Mouse (Mus musculus) heart, embryonic 13.5 days (tissue): Measurements from ENCODE around the gene Tmem238. TPM values are rescaled to one million over a fixed set of nuclear protein-coding genes. Genes with fewer than 3 reads are reported as not detected.

ENCODE experiments used
- ATAC-seq: fragments of 200-750 bp; cut with Nextera tagmentation; 2 replicates; pipeline ENCODE4 v1.8.0; 2017; ENCODE audit warnings: moderate TSS enrichment; ENCODE audit not compliant: insufficient number of reproducible peaks, low FRiP score, low TSS enrichment; ENCODE audit errors: extremely low read depth
- H3K27ac ChIP-seq: fragments of 300-500 bp; sonication (generic); replicated peaks from 2 replicates; pipeline ENCODE4 v1.5.1; 2015; ENCODE audit warnings: moderate library complexity, mild to moderate bottlenecking, inconsistent platforms
- H3K27me3 ChIP-seq: fragments of 300-500 bp; sonication (generic); replicated peaks from 2 replicates; pipeline ENCODE4 v1.6.1; 2015; ENCODE audit warnings: mild to moderate bottlenecking, inconsistent platforms
- H3K36me3 ChIP-seq: fragments of 300-500 bp; sonication (generic); 2 replicates; pipeline ENCODE4 v1.6.1; 2015; ENCODE audit warnings: mild to moderate bottlenecking, inconsistent platforms
- H3K4me1 ChIP-seq: fragments of 300-500 bp; sonication (generic); 2 replicates; pipeline ENCODE4 v1.6.1; 2015; ENCODE audit warnings: inconsistent platforms
- H3K4me2 ChIP-seq: fragments of 300-500 bp; sonication (generic); 2 replicates; pipeline ENCODE4 v1.6.1; 2015; ENCODE audit warnings: inconsistent platforms, mild to moderate bottlenecking, moderate library complexity
- H3K4me3 ChIP-seq: fragments of 300-500 bp; sonication (generic); 2 replicates; pipeline ENCODE4 v1.5.1; 2015; ENCODE audit warnings: moderate library complexity, mild to moderate bottlenecking, inconsistent platforms
- H3K9ac ChIP-seq: fragments of 300-500 bp; sonication (generic); 2 replicates; pipeline ENCODE4 v1.6.1; 2015; ENCODE audit warnings: inconsistent platforms, mild to moderate bottlenecking, moderate library complexity
- H3K9me3 ChIP-seq: fragments of 300-500 bp; sonication (generic); 2 replicates; pipeline ENCODE4 v1.6.1; 2016; ENCODE audit warnings: inconsistent platforms
- WGBS: fragments of 180-500 bp; shearing (Covaris S2); methylation state at CpG from one replicate; pipeline ENCODE4 v1.1.7; 2015; ENCODE audit warnings: mixed read lengths; 5-methylcytosine and 5-hydroxymethylcytosine counted together
- polyA plus RNA-seq: library from polyadenylated mRNA; unstranded; fragments of >200 nt; fragmentation: Nextera tagmentation; extraction: Ambion mirVana; gene quantifications from 2 replicates; pipeline ENCODE4 v1.2.1, GENCODE M21; 2015

Gene Tmem238
- polyA plus RNA-seq, 1 experiment from 2014 or later = 4.1 TPM

- WGBS = 33% methylated on average over 4 of the region's 4 CpGs
- ATAC-seq = no peak
- H3K4me3 ChIP-seq = no peak overlapping the region
Measured at GRCm38 (mm10) chr7:4764946-4765710, 24.3 kb downstream of the Tmem238 start.

GRCm38 (mm10) chr7:4759670-4760069 lies 29.8 kb downstream of the Tmem238 start:
- Histone ChIP-seq H3K36me3 (no peaks in the 10 kb centered on the region), H3K9me3 (0 out of 2 replicates have a peak, but pooled peaks cover 4% of the 10 kb centered on the region), H3K4me1 (no peaks in the 10 kb centered on the region), H3K9ac (no peak overlapping the region), H3K27me3 (0 out of 2 replicates have a peak, but pooled peaks cover 3% of the 10 kb centered on the region), H3K4me3 (no peak overlapping the region), H3K4me2 (no peak overlapping the region), H3K27ac (no peak overlapping the region)
- ATAC-seq = no peak
- WGBS = 29% methylated on average over 1 of the region's 1 CpGs

More at GRCm38 (mm10) chr7:4764946-4765710, 24.3 kb downstream of the Tmem238 start:
- H3K27me3 ChIP-seq = peaks cover 4% of the 10 kb centered on the region; the same call in 1 of the 2 replicates
- H3K9ac ChIP-seq = no peak overlapping the region
- H3K4me2 ChIP-seq = no peak overlapping the region
- H3K27ac ChIP-seq = no peak overlapping the region
- H3K4me1 ChIP-seq = no peaks in the 10 kb centered on the region
- H3K9me3 ChIP-seq = no peaks in the 10 kb centered on the region
- H3K36me3 ChIP-seq = no peaks in the 10 kb centered on the region

- Histone ChIP-seq H3K9me3 (0 out of 2 replicates have a peak, but pooled peaks cover 4% of the 10 kb centered on the region), H3K4me2 (peak within 1 kb of the TSS; percentile 74), H3K36me3 (no peaks in the 10 kb centered on the region; the same call in 1 of the 2 replicates), H3K27ac (peak within 1 kb of the TSS; percentile 41), H3K4me3 (peak within 1 kb of the TSS; percentile 53), H3K9ac (peak within 1 kb of the TSS; percentile 75), H3K27me3 (0 out of 2 replicates have a peak, but pooled peaks cover 3% of the 10 kb centered on the region), H3K4me1 (peaks cover 21% of the 10 kb centered on the region)
- ATAC-seq = peak; percentile 89
- 3% methylated on average over 24 of the region's 24 CpGs for WGBS
Measured at GRCm38 (mm10) chr7:4752821-4753570, 36.5 kb downstream of the Tmem238 start, which contains the start of gene Cox6b2. Gene Cox6b2 (minus strand): TSS chr7:4753094.

GRCm38 (mm10) chr7:4751971-4752820 lies 37.3 kb downstream of the Tmem238 start:
- peaks cover 2% of the 10 kb centered on the region; the same call in 1 of the 2 replicates for H3K36me3 ChIP-seq
- H3K9ac ChIP-seq = peak overlapping the region; percentile 75
- 0 out of 2 replicates have a peak, but pooled peaks cover 4% of the 10 kb centered on the region for H3K9me3 ChIP-seq
- WGBS = 3% methylated on average over 30 of the region's 30 CpGs
- H3K4me3 ChIP-seq = peak overlapping the region; percentile 53
- peak overlapping the region; percentile 74 for H3K4me2 ChIP-seq
- ATAC-seq = peak; percentile 83
- H3K27ac ChIP-seq = peak overlapping the region; percentile 41
- H3K27me3 ChIP-seq = no peaks in the 10 kb centered on the region
- peaks cover 24% of the 10 kb centered on the region for H3K4me1 ChIP-seq

GRCm38 (mm10) chr7:4749169-4749568 lies 40.3 kb downstream of the Tmem238 start:
- H3K4me2 ChIP-seq = no peak overlapping the region
- no peaks in the 10 kb centered on the region for H3K9me3 ChIP-seq
- no peak overlapping the region for H3K27ac ChIP-seq
- 62% methylated on average over 2 of the region's 2 CpGs for WGBS
- no peak overlapping the region for H3K9ac ChIP-seq
- no peak overlapping the region for H3K4me3 ChIP-seq
- ATAC-seq = no peak
- H3K27me3 ChIP-seq = no peaks in the 10 kb centered on the region
- peaks cover 28% of the 10 kb centered on the region for H3K4me1 ChIP-seq
- H3K36me3 ChIP-seq = peaks cover 30% of the 10 kb centered on the region

GRCm38 (mm10) chr7:4748321-4748720 lies 41.1 kb downstream of the Tmem238 start:
- Histone ChIP-seq H3K36me3 (peaks cover 38% of the 10 kb centered on the region), H3K27ac (no peak overlapping the region), H3K9me3 (no peaks in the 10 kb centered on the region), H3K4me2 (no peak overlapping the region), H3K27me3 (no peaks in the 10 kb centered on the region), H3K4me3 (no peak overlapping the region), H3K4me1 (peaks cover 29% of the 10 kb centered on the region), H3K9ac (no peak overlapping the region)
- WGBS = 66% methylated on average over 4 of the region's 4 CpGs
- no peak for ATAC-seq

GRCm38 (mm10) chr7:4747156-4747899 lies 42.1 kb downstream of the Tmem238 start:
- Histone ChIP-seq H3K27ac (no peak overlapping the region), H3K4me2 (no peak overlapping the region), H3K27me3 (no peaks in the 10 kb centered on the region), H3K9me3 (no peaks in the 10 kb centered on the region), H3K36me3 (peaks cover 48% of the 10 kb centered on the region), H3K4me1 (peaks cover 29% of the 10 kb centered on the region), H3K4me3 (no peak overlapping the region), H3K9ac (no peak overlapping the region)
- ATAC-seq = no peak
- WGBS = 53% methylated on average over 9 of the region's 9 CpGs

- 82% methylated on average over 22 of the region's 22 CpGs for WGBS
- H3K4me2 ChIP-seq = no peak overlapping the region
- H3K4me1 ChIP-seq = peaks cover 29% of the 10 kb centered on the region
- H3K9ac ChIP-seq = no peak overlapping the region
- H3K4me3 ChIP-seq = no peak overlapping the region
- no peaks in the 10 kb centered on the region for H3K9me3 ChIP-seq
- ATAC-seq = no peak
- H3K36me3 ChIP-seq = peaks cover 53% of the 10 kb centered on the region
- H3K27me3 ChIP-seq = no peaks in the 10 kb centered on the region
- no peak overlapping the region for H3K27ac ChIP-seq
Measured at GRCm38 (mm10) chr7:4746326-4746980, 43.0 kb downstream of the Tmem238 start.

GRCm38 (mm10) chr7:4744886-4745285 lies 44.6 kb downstream of the Tmem238 start:
- Histone ChIP-seq H3K4me2 (no peak overlapping the region), H3K9me3 (no peaks in the 10 kb centered on the region), H3K4me3 (no peak overlapping the region), H3K27me3 (no peaks in the 10 kb centered on the region), H3K4me1 (peaks cover 37% of the 10 kb centered on the region), H3K36me3 (peaks cover 53% of the 10 kb centered on the region), H3K9ac (no peak overlapping the region), H3K27ac (no peak overlapping the region)
- no peak for ATAC-seq
- WGBS = 73% methylated on average over 6 of the region's 6 CpGs

- H3K4me1 ChIP-seq = peaks cover 45% of the 10 kb centered on the region
- 47% methylated on average over 2 of the region's 2 CpGs for WGBS
- no peak overlapping the region for H3K4me3 ChIP-seq
- H3K36me3 ChIP-seq = peaks cover 53% of the 10 kb centered on the region
- no peaks in the 10 kb centered on the region for H3K27me3 ChIP-seq
- no peak overlapping the region for H3K27ac ChIP-seq
- peak overlapping the region; percentile 9; the same call in 1 of the 2 replicates for H3K9ac ChIP-seq
- no peak for ATAC-seq
- no peaks in the 10 kb centered on the region for H3K9me3 ChIP-seq
- H3K4me2 ChIP-seq = no peak overlapping the region
Measured at GRCm38 (mm10) chr7:4743354-4743753, 46.1 kb downstream of the Tmem238 start.
